Mouse (Mus musculus) forebrain, postnatal 0 days (tissue): ENCODE measurements at regions not wholly inside any gene's neighbourhood (a gene's known extent, or its start where the extent isn't known, plus 50 kb on each side); places are given as distances from the start of the nearest gene placed in this dataset.

ENCODE experiments used
- ATAC-seq: fragments of 200-750 bp; cut with Nextera tagmentation; 2 replicates; pipeline ENCODE4 v1.8.0; 2017; ENCODE audit warnings: mild to moderate bottlenecking, moderate library complexity
- DNase-seq: peaks from one replicate; pipeline ENCODE4 v3.0.0-alpha.2; 2015
- H3K27ac ChIP-seq: fragments of 300-500 bp; sonication (generic); 2 replicates; pipeline ENCODE4 v1.5.1; 2014; ENCODE audit warnings: low read depth, mild to moderate bottlenecking, antibody characterized with exemption, low read length, moderate library complexity, mixed read lengths
- H3K27me3 ChIP-seq: fragments of 300-500 bp; sonication (generic); 2 replicates; pipeline ENCODE4 v1.6.1; 2014; ENCODE audit warnings: mild to moderate bottlenecking, low read length, mixed read lengths; ENCODE audit not compliant: insufficient read depth
- H3K36me3 ChIP-seq: fragments of 300-500 bp; sonication (generic); 2 replicates; pipeline ENCODE4 v1.6.1; 2014; ENCODE audit warnings: mild to moderate bottlenecking, moderate library complexity; ENCODE audit not compliant: insufficient read depth
- H3K4me1 ChIP-seq: fragments of 300-500 bp; sonication (generic); 2 replicates; pipeline ENCODE4 v1.6.1; 2014; ENCODE audit warnings: antibody characterized with exemption; ENCODE audit not compliant: insufficient read depth
- H3K4me2 ChIP-seq: fragments of 300-500 bp; sonication (generic); 2 replicates; pipeline ENCODE4 v1.6.1; 2014; ENCODE audit warnings: low read depth, mild to moderate bottlenecking, moderate library complexity
- H3K4me3 ChIP-seq: fragments of 300-500 bp; sonication (generic); 2 replicates; pipeline ENCODE4 v1.5.1; 2014; ENCODE audit warnings: low read depth, low read length, mixed read lengths
- H3K9ac ChIP-seq: fragments of 300-500 bp; sonication (generic); 2 replicates; pipeline ENCODE4 v1.6.1; 2014; ENCODE audit warnings: mild to moderate bottlenecking
- H3K9me3 ChIP-seq: fragments of 300-500 bp; sonication (generic); 2 replicates; pipeline ENCODE4 v1.6.1; 2016; ENCODE audit warnings: low read length
- CTCF ChIP-seq: sonication (generic); IDR thresholded peaks from 2 replicates; pipeline ENCODE4 v1.5.1; 2016; ENCODE audit warnings: antibody characterized with exemption, control low read depth, low read depth
- whole genome bisulfite sequencing: fragments of 180-500 bp; shearing (Covaris S2); extraction: QIAGEN DNeasy Blood & Tissue Kit; methylation state at CpG from one replicate; pipeline ENCODE4 v1.1.7; 2014; 5-methylcytosine and 5-hydroxymethylcytosine counted together

DNA sequence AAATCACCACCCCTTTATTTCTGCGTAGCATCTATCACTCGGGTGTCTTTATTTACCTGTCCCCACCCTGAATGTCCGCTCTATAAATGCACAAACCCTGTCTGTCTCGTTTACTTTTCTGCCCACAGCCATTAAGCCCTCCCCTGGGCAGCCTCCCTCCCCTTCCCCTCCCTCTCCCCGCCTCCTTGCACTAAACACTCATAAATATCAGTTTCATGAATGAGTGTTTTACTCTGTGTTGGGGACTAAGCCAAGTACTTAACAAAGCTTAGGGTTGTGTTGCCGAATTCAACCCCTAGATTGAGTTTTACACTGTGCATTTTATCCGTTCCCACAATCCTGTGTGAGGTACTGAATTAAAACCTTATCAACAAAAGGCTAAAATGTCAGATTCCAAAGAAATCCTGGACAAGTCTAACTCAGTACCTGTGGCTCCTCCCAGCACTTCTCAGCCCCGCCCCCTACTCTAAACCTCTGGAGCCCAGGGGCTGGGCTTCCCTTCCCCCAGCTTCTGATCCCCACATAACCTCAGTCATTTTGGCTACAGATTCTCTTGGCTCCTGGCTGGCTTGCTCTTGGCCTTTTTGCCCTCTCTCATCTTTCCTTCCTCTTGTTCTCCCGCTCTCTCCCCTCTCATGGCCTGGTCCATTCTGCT, 52.0 kb upstream of the Clint1 start:
- Histone ChIP-seq H3K27ac (no peak overlapping the region), H3K9me3 (no peaks in the 10 kb centered on the region), H3K4me1 (no peaks in the 10 kb centered on the region), H3K4me2 (no peak overlapping the region), H3K27me3 (peaks cover 7% of the 10 kb centered on the region), H3K36me3 (no peaks in the 10 kb centered on the region), H3K4me3 (no peak overlapping the region), H3K9ac (no peak overlapping the region)
- 18% methylated on average over 9 of the region's 9 CpGs for WGBS
- TF ChIP-seq CTCF: no peak
- DNase-seq (no peak), ATAC-seq (no peak)
